Mouse (Mus musculus): ENCODE measurements around the gene Tln1.
"Not testable (repeated sequence)": the region's sequence is repeated elsewhere in the genome, so short reads cannot be mapped to it uniquely, and the experiment has no call there.

Gene Tln1

DNA sequence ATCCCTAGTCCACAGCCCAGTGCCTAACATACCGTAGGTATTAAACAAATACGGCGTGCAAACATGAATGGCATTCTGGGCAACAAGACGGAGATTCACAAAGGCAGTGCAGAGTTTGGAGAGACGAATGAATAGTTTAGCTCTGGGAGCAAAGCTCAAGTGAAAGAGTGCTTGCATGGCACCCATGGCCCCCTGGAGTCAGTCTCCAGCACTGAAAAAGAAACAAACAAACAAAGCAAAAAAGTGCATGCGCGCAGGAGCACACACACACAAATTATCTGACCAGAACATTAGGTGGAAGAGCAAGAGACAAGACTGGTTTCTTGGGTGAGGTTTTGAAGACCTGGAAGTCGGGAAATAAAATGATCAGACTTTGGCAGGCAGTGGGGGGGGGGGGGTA lies 56.4 kb downstream of the Tln1 start:
- DNase-seq (ENCODE audit: low read depth, low spot score) = no peak

DNA sequence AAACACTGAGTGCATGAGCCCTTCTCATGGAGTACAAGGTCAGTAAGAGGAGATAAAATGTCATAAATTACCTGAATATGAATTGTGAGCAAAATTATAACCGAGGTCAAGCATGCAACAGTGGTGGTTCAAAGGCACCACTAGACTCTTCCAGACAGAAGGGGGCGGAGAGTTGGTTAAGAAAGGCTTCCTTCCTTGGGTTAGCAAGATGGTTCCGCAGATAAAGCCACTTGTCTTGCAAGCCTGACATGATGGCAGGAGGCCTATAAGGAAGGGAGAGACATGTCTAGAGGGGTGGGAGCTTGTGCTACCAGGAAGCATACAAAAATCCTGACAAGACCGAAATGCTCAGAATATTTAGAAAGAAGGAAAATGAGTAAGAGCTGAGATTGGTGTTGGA lies 58.2 kb downstream of the Tln1 start:
- no peak for DNase-seq (ENCODE audit: low read depth, low spot score)

GRCm38 (mm10) chr4:43503506-43503905 lies 59.0 kb downstream of the Tln1 start:
- no peak for DNase-seq (ENCODE audit: low read depth, low spot score)

DNA sequence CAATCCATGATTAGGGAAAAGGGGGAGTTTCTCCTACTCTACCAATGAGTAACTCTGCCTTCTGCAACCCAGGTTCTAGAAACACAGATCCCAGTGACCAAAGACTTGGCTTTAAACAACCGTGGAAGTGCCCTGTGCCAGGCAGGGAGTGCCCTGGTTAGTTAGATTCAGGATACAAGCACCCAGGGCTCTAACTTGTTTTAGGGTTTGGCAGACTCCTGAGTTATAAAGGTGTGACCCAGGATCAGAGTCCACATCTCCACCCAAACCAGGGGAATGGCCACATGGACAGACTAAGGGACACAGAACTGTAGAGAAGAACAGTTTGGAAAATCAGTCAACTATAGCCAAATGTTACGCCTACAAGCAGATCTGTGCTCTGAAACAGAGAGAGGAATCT lies 59.5 kb downstream of the Tln1 start:
- DNase-seq (ENCODE audit: low read depth, low spot score) = no peak

GRCm38 (mm10) chr4:43499407-43500333 lies 62.8 kb downstream of the Tln1 start, which contains the start of gene Arhgef39:
Arhgef39 (minus strand) TSS chr4:43499695.
- peak; percentile 89 for DNase-seq (ENCODE audit: low read depth, low spot score)

DNA sequence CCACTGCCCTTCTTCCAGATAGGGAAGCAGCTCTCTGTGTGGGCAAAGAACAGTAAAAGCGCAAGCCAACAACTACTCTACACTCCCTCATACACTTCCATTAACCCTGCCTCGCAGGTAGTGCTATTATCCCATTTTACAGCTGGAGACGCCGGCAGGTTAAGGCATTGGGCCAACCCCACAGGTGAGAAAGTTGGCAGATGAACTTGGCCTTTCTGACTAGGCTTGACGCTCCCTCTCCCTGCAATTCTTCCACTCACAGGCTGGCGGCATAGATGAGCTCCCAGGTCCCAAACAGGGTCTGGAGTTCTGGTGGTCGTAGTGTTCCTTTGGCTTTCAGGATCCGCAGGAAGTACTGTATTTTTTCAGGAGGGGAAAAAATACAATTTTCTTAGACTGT lies 63.5 kb downstream of the Tln1 start:
- no peak for DNase-seq (ENCODE audit: low read depth, low spot score)

DNA sequence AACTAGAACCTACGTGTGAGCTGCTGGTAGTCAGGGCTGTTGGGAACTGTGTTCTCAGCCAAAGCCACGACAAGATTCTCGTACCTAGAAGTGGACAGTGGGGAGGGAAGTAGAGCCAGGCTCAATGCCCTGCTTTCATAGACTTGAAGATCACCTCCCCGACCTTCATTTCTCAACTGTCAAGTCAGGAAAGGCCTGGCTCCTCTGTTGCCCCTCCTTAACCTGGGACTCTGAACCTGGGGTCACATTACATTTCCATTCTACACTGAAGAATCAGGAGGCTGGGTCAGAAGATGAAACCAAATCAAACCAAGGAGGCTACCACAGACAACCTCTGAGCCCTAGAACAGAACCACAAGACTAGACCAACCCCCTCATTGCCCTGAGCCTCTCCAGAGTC lies 64.5 kb downstream of the Tln1 start:
- DNase-seq (ENCODE audit: low read depth, low spot score) = no peak

GRCm38 (mm10) chr4:43497405-43497804 lies 65.1 kb downstream of the Tln1 start:
- no peak for DNase-seq (ENCODE audit: low read depth, low spot score)

GRCm38 (mm10) chr4:43496587-43496986 lies 65.9 kb downstream of the Tln1 start:
- DNase-seq (ENCODE audit: low read depth, low spot score) = no peak

- DNase-seq (ENCODE audit: low read depth, low spot score) = no peak
Observed at GRCm38 (mm10) chr4:43493846-43494240, 68.6 kb downstream of the Tln1 start.

- DNase-seq (ENCODE audit: low read depth, low spot score) = peak; percentile 95
Observed at GRCm38 (mm10) chr4:43493186-43493845, 69.2 kb downstream of the Tln1 start.

- peak; percentile 84 for DNase-seq (ENCODE audit: low read depth, low spot score)
Observed at GRCm38 (mm10) chr4:43492821-43493185, 69.7 kb downstream of the Tln1 start, which contains the start of gene Ccdc107. Ccdc107 (plus strand) TSS chr4:43492900.

- DNase-seq (ENCODE audit: low read depth, low spot score) = no peak
Observed at GRCm38 (mm10) chr4:43492101-43492820, 70.2 kb downstream of the Tln1 start.

DNA sequence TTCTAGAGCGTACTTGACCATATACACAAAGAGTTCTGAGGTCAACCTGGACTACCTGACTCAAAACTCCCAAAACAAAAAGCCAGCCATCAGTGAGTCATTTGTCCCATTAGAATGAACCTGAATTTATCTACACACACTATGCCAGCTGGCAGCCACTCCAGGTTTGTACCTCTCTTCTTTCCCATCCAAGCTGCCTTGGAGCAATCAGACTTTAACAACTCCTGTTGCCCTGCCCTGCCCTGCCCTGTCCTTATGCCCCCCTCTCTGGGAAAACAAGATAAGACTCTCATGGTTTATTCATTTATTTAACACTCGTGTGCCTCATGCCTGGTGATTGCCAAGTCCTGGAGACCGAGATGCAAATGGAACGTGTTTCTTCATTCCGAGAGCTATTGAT lies 71.7 kb downstream of the Tln1 start:
- no peak for DNase-seq (ENCODE audit: low read depth, low spot score)

DNA sequence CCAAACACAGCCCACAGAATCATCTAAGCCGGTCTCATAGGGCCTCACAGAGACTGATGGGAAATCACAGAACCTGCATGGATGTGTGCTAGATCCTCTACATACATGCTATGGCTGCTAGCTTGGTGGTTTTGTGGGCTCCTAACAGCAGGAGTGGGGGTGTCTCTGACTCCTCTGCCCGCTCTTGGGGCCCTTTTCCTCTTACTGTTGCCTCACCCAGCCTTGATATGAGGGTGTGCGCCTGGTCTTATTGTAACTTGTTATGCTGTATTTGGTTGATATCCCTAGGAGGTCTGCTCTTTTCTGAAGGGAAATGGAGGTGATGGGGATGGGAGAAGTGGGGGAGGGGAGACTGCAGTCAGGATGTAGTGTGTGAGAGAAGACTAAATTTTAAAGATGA lies 72.9 kb downstream of the Tln1 start:
- DNase-seq (ENCODE audit: low read depth, low spot score) = no peak

GRCm38 (mm10) chr4:43485666-43486065 lies 76.8 kb downstream of the Tln1 start:
- DNase-seq (ENCODE audit: low read depth, low spot score) = not testable (repeated sequence)

DNA sequence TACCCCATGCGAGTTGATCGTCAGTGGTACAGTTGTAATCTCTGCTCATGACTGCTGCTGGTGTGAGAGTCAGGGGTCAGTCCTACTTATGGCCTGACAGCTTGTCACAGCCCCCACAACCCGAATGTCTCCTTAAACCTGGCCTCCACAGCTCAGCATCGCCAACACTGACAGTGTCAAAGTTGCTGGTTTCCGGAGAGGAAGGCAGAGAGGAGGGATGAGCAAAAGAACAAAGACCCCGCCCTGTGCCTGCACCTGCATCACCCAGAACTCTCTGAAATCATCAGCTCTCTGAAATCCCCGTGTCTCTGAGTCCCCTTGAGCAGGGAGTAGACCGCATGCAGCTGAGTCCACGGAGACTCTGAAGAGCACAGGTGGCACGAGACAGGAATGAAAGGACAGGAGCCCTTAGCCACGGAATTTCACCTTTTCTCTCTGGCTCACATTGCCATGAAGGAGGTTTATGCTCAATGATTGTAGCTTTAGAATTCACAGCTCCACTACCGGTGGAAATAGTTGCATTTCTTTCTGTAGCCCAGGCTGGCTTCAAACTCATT lies 78.9 kb downstream of the Tln1 start, which contains the start of gene Sit1:
Gene Sit1, minus strand, starts transcription at position 200 of the 557 bp plus-strand sequence.
- no peak for DNase-seq (ENCODE audit: low read depth, low spot score)

DNA sequence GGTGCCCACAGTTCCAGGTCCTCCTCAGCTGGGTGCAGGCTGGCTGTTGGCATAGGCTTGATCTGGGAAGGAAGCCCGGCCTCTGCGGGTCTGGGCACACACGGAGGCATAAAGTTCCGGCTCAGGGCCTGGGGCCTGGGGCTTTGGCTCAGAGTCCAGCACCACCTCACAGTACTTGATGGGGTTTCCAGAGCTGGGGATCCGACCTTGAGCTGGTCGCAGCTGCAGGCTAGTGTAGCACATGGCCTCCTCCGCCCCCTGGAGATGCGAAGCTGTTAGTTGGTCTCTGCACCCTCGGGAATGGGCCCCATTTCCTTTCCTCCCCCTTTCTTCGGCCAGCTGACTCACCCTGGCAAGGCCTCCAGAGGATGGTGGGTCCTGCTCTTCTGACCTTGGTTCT lies 79.9 kb downstream of the Tln1 start:
- DNase-seq (ENCODE audit: low read depth, low spot score) = no peak

DNA sequence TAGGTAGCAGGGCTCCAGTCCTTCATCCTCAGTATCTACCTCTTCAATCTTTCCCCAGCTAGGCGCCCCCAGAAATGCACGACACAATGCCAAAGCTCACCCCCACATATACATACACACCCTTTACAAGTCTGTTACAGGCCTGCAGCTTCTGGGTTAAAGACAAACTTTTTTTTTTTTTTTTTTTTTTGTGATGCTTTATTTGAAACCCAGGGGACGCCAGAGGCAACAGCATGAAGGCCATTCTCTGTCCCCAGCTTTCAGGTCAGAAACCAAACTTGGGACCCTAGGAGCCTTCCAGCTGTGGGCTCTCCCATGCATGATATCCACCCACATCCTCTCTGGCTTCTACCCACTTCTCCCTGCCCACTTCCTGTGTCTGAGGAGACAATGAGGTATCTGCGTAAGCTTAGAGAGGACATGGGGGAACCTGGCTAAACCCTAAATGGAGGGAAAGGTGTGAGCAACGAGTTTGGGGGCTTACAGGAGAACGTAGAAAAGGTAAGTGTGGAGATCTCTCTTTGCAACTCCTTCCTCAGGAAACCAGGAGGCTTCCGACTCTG lies 80.5 kb downstream of the Tln1 start:
- no peak for DNase-seq (ENCODE audit: low read depth, low spot score)

All from c-Kit-negative CD71-positive TER-119-positive erythroid progenitor cells, embryonic 14.5 days (primary cell).